ENCODE assay signal across 33 mouse cellular contexts in the genomic region with DNA sequence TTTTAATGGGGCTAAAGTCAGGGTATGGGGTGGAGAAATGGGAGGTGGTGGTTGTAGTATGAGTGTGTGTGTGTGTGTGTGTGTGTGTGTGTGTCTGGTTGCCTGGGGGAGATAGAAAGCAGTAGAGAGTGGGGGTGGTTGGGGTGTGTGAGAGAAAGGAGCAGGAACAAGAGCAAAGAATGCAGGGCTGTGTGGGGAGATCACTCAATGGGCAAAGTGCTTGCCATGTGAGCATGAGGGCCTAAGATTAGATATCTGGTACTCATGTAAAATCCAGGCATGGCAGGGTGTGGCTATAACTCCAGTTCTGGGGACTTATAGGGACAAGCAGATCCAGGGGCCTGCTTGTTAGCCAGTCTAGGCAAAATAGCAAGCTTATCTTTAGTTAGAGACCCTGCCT.
DNase-seq lines count a peak whose midpoint lies in the region; ATAC-seq and TF ChIP-seq lines count a peak whose summit lies in the region.
"Had no signal": no experiment of that assay in that cellular context is flagged by ENCODE, and none has a peak within 500 bp of the region (broad histone marks: within the 10 kb centered on the region; RNA-seq: fewer than 3 reads in every experiment).

No protein-coding gene starts in this region.

- 0 out of 2 replicates have a peak, but pooled peaks cover 6% of the 10 kb centered on the region for H3K4me1 ChIP-seq in heart, embryonic 10.5 days
- H3K4me1 ChIP-seq in heart, embryonic 15.5 days (replicated peaks), result peaks cover 5% of the 10 kb centered on the region; the same call in 1 of the 2 replicates
- H3K4me1 ChIP-seq in intestine, embryonic 16.5 days (ENCODE audit: control insufficient read depth, insufficient read depth, low read length), result no peaks in the 10 kb centered on the region
- peaks cover 11% of the 10 kb centered on the region; the same call in 1 of the 2 replicates for H3K4me1 ChIP-seq in embryonic facial prominence, embryonic 10.5 days
- H3K4me1 ChIP-seq: megakaryocyte, embryonic 14.5 days had no signal

- H3K27ac ChIP-seq in heart, embryonic 10.5 days, result no peak overlapping the region
- H3K27ac ChIP-seq in heart, embryonic 15.5 days, result peak overlapping the region; percentile 52; the same call in 1 of the 2 replicates
- H3K27ac ChIP-seq in intestine, embryonic 16.5 days (ENCODE audit: low read length), result no peak overlapping the region
- no peak overlapping the region for H3K27ac ChIP-seq in embryonic facial prominence, embryonic 10.5 days (replicated peaks)
- no peak overlapping the region for H3K27ac ChIP-seq in layer of hippocampus, adult 2 months
- H3K27ac ChIP-seq: embryonic facial prominence, embryonic 13.5 days; forebrain, embryonic 10.5 days; hindbrain, embryonic 14.5 days; kidney, postnatal 0 days; liver, embryonic 14.5 days; midbrain, embryonic 12.5 days; neural tube, embryonic 13.5 days; stomach, postnatal 0 days had no signal

- no peak overlapping the region for H3K4me2 ChIP-seq in heart, embryonic 15.5 days
- no peak overlapping the region for H3K4me2 ChIP-seq in intestine, embryonic 16.5 days (ENCODE audit: low read depth, low read length)
- H3K4me2 ChIP-seq: embryonic facial prominence, embryonic 13.5 days; hindbrain, embryonic 14.5 days; lung, embryonic 14.5 days; midbrain, embryonic 12.5 days; neural tube, embryonic 13.5 days had no signal

- H3K27me3 ChIP-seq in heart, embryonic 10.5 days (ENCODE audit: insufficient read depth, poor library complexity, severe bottlenecking), result no peaks in the 10 kb centered on the region
- no peaks in the 10 kb centered on the region for H3K27me3 ChIP-seq in heart, embryonic 15.5 days
- no peaks in the 10 kb centered on the region for H3K27me3 ChIP-seq in intestine, embryonic 16.5 days (replicated peaks; ENCODE audit: control insufficient read depth, insufficient read depth, low read length)
- H3K27me3 ChIP-seq in embryonic facial prominence, embryonic 10.5 days (replicated peaks; ENCODE audit: low read depth, poor library complexity, severe bottlenecking), result no peaks in the 10 kb centered on the region
- H3K27me3 ChIP-seq: CH12.LX; embryonic facial prominence, embryonic 13.5 days; megakaryocyte, embryonic 14.5 days; midbrain, embryonic 12.5 days; neural tube, embryonic 13.5 days; Patski had no signal

- H3K4me3 ChIP-seq in heart, embryonic 10.5 days, result no peak overlapping the region
- no peak overlapping the region for H3K4me3 ChIP-seq in heart, embryonic 15.5 days
- H3K4me3 ChIP-seq in intestine, embryonic 16.5 days (ENCODE audit: low read length), result no peak overlapping the region
- H3K4me3 ChIP-seq in embryonic facial prominence, embryonic 10.5 days, result no peak overlapping the region
- no peak overlapping the region for H3K4me3 ChIP-seq in layer of hippocampus, adult 2 months
- H3K4me3 ChIP-seq: embryonic facial prominence, embryonic 13.5 days; forebrain, embryonic 10.5 days; megakaryocyte, embryonic 14.5 days; midbrain, embryonic 12.5 days; myocyte; neural tube, embryonic 13.5 days had no signal

- H3K9ac ChIP-seq in heart, embryonic 15.5 days, result no peak overlapping the region
- no peak overlapping the region for H3K9ac ChIP-seq in intestine, embryonic 16.5 days (ENCODE audit: low read depth, low read length)
- H3K9ac ChIP-seq: embryonic facial prominence, embryonic 13.5 days; hindbrain, embryonic 14.5 days; liver, embryonic 14.5 days; lung, embryonic 14.5 days; midbrain, embryonic 12.5 days; neural tube, embryonic 13.5 days had no signal

- H3K36me3 ChIP-seq in heart, embryonic 10.5 days, result no peaks in the 10 kb centered on the region
- no peaks in the 10 kb centered on the region for H3K36me3 ChIP-seq in heart, embryonic 15.5 days
- no peaks in the 10 kb centered on the region for H3K36me3 ChIP-seq in intestine, embryonic 16.5 days (ENCODE audit: control insufficient read depth, insufficient read depth, low read length)
- H3K36me3 ChIP-seq in embryonic facial prominence, embryonic 10.5 days (replicated peaks), result no peaks in the 10 kb centered on the region
- H3K36me3 ChIP-seq: embryonic facial prominence, embryonic 13.5 days; forebrain, embryonic 10.5 days; midbrain, embryonic 12.5 days; neural tube, embryonic 13.5 days had no signal

- DNase-seq in heart, adult 11 months, result peak; percentile 91
- no peak for DNase-seq in heart, postnatal 25 days (ENCODE audit: low spot score)
- peak; percentile 77 for DNase-seq in heart, embryonic 10.5 days (ENCODE audit: low spot score)
- no peak for DNase-seq in embryonic facial prominence, embryonic 10.5 days (ENCODE audit: low spot score)
- no peak for DNase-seq in thymus, postnatal 25 days
- no peak for DNase-seq in layer of hippocampus, adult 2 months (ENCODE audit: low spot score in 2 of 2)
- DNase-seq: adrenal gland, postnatal 10 days; cerebellum, adult 9-11 months; embryo, embryonic 11 days; gastrocnemius, postnatal 10 days; kidney, adult 2 months; kidney, postnatal 4 days; layer of hippocampus, postnatal 36 days; liver; lung, embryonic 14.5 days; lung, postnatal 36 days; right cerebral cortex, postnatal 4 days; thymus, adult 18-20 months; thymus, postnatal 36 days had no signal

- no peak for TF ChIP-seq CTCF in layer of hippocampus, adult 2 months (conservative IDR thresholded peaks at IDR 0.05)

- peak; percentile 86 for ATAC-seq in heart, embryonic 15.5 days (replicated peaks; ENCODE audit: insufficient number of reproducible peaks, insufficient read depth, low FRiP score, low read depth)
- ATAC-seq in intestine, embryonic 16.5 days, result peak; percentile 63
- ATAC-seq: Patski had no signal

- intact Hi-C loops in heart, postnatal 25 days (cut with DNase I), result no loop called here

- H3K9me3 ChIP-seq in heart, embryonic 10.5 days, result no peaks in the 10 kb centered on the region
- H3K9me3 ChIP-seq in heart, embryonic 15.5 days (replicated peaks), result 0 out of 2 replicates have a peak, but pooled peaks cover 6% of the 10 kb centered on the region
- H3K9me3 ChIP-seq in intestine, embryonic 16.5 days (ENCODE audit: control insufficient read depth, low read length), result no peaks in the 10 kb centered on the region
- no peaks in the 10 kb centered on the region for H3K9me3 ChIP-seq in embryonic facial prominence, embryonic 10.5 days
- H3K9me3 ChIP-seq: embryonic facial prominence, embryonic 13.5 days; forebrain, embryonic 10.5 days; midbrain, embryonic 12.5 days; neural tube, embryonic 13.5 days had no signal

Comparison
In these comparisons a context has a peak if more than half of its experiments do, and no peak if none do; other contexts are left out.
1. DNase-seq: peak in heart, adult 11 months (single experiment) and heart, embryonic 10.5 days (single experiment); none in heart, postnatal 25 days (single experiment), embryonic facial prominence, embryonic 10.5 days (single experiment), thymus, postnatal 25 days (single experiment) and layer of hippocampus, adult 2 months (0 of 2).